Mouse (Mus musculus) urinary bladder, postnatal 14 days (tissue): ENCODE data around the gene Pcp4.

Source experiments
- DNase-seq: peaks from one replicate; pipeline ENCODE4 v3.0.0; 2021; ENCODE audit warnings: low spot score

Pcp4 gene

GRCm38 (mm10) chr16:96488038-96488437, 20.6 kb downstream of the Pcp4 start:
- no peak for DNase-seq

GRCm38 (mm10) chr16:96491530-96491929, 24.1 kb downstream of the Pcp4 start:
- no peak for DNase-seq

- DNase-seq, result no peak
Observed at GRCm38 (mm10) chr16:96494079-96494478, 26.7 kb downstream of the Pcp4 start.

GRCm38 (mm10) chr16:96498951-96499350, 31.5 kb downstream of the Pcp4 start:
- DNase-seq, result no peak

- DNase-seq, result no peak
Observed at GRCm38 (mm10) chr16:96501241-96501640, 33.8 kb downstream of the Pcp4 start.

GRCm38 (mm10) chr16:96502586-96502985, 35.2 kb downstream of the Pcp4 start:
- DNase-seq, result no peak

GRCm38 (mm10) chr16:96514466-96514865, 47.1 kb downstream of the Pcp4 start:
- no peak for DNase-seq

- DNase-seq, result no peak
Observed at GRCm38 (mm10) chr16:96527476-96527875, 60.1 kb downstream of the Pcp4 start.

GRCm38 (mm10) chr16:96528471-96528870, 61.1 kb downstream of the Pcp4 start:
- no peak for DNase-seq

GRCm38 (mm10) chr16:96529896-96530568, 62.6 kb downstream of the Pcp4 start:
- no peak for DNase-seq

- no peak for DNase-seq
Observed at GRCm38 (mm10) chr16:96530569-96530898, 63.1 kb downstream of the Pcp4 start.

- no peak for DNase-seq
Observed at GRCm38 (mm10) chr16:96531029-96531428, 63.6 kb downstream of the Pcp4 start.

- no peak for DNase-seq
Observed at GRCm38 (mm10) chr16:96533710-96534109, 66.3 kb downstream of the Pcp4 start.

GRCm38 (mm10) chr16:96535271-96535670, 67.9 kb downstream of the Pcp4 start:
- DNase-seq, result no peak

- DNase-seq, result no peak
Observed at GRCm38 (mm10) chr16:96536426-96536825, 69.0 kb downstream of the Pcp4 start.

GRCm38 (mm10) chr16:96539091-96539490, 71.7 kb downstream of the Pcp4 start:
- DNase-seq, result no peak

GRCm38 (mm10) chr16:96541056-96541455, 73.7 kb downstream of the Pcp4 start:
- DNase-seq, result no peak

GRCm38 (mm10) chr16:96552680-96553079, 85.3 kb downstream of the Pcp4 start:
- DNase-seq, result no peak

- no peak for DNase-seq
Observed at GRCm38 (mm10) chr16:96555412-96555811, 88.0 kb downstream of the Pcp4 start.

- no peak for DNase-seq
Observed at GRCm38 (mm10) chr16:96556621-96557020, 89.2 kb downstream of the Pcp4 start.

GRCm38 (mm10) chr16:96558341-96558740, 90.9 kb downstream of the Pcp4 start:
- DNase-seq, result no peak

GRCm38 (mm10) chr16:96559796-96560195, 92.4 kb downstream of the Pcp4 start:
- no peak for DNase-seq

- no peak for DNase-seq
Observed at GRCm38 (mm10) chr16:96563350-96564257, 96.2 kb downstream of the Pcp4 start.
